Mouse (Mus musculus): ENCODE measurements around the gene Snta1.

DNA sequence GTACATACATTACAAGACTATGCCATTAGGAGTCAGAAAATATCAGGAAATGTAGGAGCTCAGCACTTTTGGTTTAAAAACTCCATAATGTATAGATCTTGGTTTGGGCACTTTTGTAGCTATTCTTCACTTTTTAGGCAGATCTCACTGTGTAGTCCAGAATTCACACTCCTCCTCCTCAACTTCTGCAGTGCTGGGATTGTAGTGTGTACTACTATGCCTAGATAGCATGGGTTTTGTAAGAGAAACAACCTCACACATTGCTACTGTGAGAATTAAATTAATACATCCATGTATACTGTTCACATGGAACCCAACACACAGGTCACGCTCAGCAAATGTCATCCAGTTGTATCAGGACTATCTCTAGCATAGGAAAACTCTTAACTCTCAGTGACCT is 40.4 kb downstream of the Snta1 start:
- TF ChIP-seq CTCF (conservative IDR thresholded peaks at IDR 0.05; ENCODE audit: low read length), result no peak
- no peak for TF ChIP-seq NANOG (IDR thresholded peaks at IDR 0.05; ENCODE audit: borderline replicate concordance, low read length)
- no peak for TF ChIP-seq POU5F1 (IDR thresholded peaks at IDR 0.05; ENCODE audit: borderline replicate concordance, low read length)

Data from E14TG2a.4 (cell line).